Comparison of ENCODE assay signal across 28 mouse cellular contexts in the genomic region with DNA sequence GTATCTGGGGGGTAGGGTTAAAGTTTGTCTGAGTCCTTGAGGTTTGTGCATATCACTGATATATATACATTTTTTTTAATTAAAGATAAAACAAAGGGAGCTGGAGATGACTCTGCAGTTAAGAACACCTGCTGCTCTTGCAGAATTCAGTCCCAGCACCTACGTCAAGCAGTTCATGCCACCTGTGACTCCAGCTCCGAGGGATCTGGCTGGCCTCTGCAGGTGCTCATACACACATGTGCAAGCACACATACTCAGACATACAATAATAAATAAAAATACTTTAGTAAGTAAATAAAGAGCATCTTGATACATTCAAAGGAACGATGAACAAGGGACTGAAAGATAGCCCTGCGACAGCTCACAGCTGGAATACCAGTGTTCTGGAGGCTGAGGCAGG.
"Had no signal": no experiment of that assay in that cellular context is flagged by ENCODE, and none has a peak within 500 bp of the region (broad histone marks: within the 10 kb centered on the region; RNA-seq: fewer than 3 reads in every experiment).

No protein-coding gene starts in this region.

- H3K27me3 ChIP-seq: embryonic facial prominence, embryonic 15.5 days; forebrain, embryonic 13.5 days; forebrain, embryonic 15.5 days had no signal

- H3K9ac ChIP-seq: embryonic facial prominence, embryonic 12.5 days; embryonic facial prominence, embryonic 13.5 days; embryonic facial prominence, embryonic 15.5 days; forebrain, embryonic 12.5 days; forebrain, embryonic 13.5 days; forebrain, embryonic 15.5 days; forebrain, postnatal 0 days had no signal

- DNase-seq: cerebellum, adult 18-20 months; cerebellum, adult 2 months; cerebellum, adult 8-10 months; cerebellum, adult 9-10 months; cerebellum, adult 9-11 months; cerebellum, postnatal 10 days; cerebellum, postnatal 14 days; cerebellum, postnatal 25 days; cerebellum, postnatal 36 days; embryo, embryonic 11 days; forebrain, postnatal 0 days; gastrocnemius, adult 2 months; gastrocnemius, postnatal 10 days; gastrocnemius, postnatal 14 days; gastrocnemius, postnatal 25 days; gastrocnemius, postnatal 36 days; heart, adult 11 months had no signal

- H3K27ac ChIP-seq: embryonic facial prominence, embryonic 10.5 days; embryonic facial prominence, embryonic 12.5 days; embryonic facial prominence, embryonic 13.5 days; embryonic facial prominence, embryonic 15.5 days; forebrain, embryonic 10.5 days; forebrain, embryonic 12.5 days; forebrain, embryonic 13.5 days; forebrain, embryonic 15.5 days had no signal

- H3K36me3 ChIP-seq: embryonic facial prominence, embryonic 10.5 days; embryonic facial prominence, embryonic 12.5 days; embryonic facial prominence, embryonic 13.5 days; embryonic facial prominence, embryonic 15.5 days; forebrain, embryonic 10.5 days; forebrain, embryonic 12.5 days; forebrain, embryonic 15.5 days had no signal

- H3K4me3 ChIP-seq: embryonic facial prominence, embryonic 10.5 days; embryonic facial prominence, embryonic 12.5 days; embryonic facial prominence, embryonic 13.5 days; embryonic facial prominence, embryonic 15.5 days; erythroblast, embryonic 14.5 days; forebrain, embryonic 10.5 days; forebrain, embryonic 12.5 days; forebrain, embryonic 13.5 days; forebrain, embryonic 15.5 days; gastrocnemius, adult 2 months had no signal

- H3K4me2 ChIP-seq: embryonic facial prominence, embryonic 12.5 days; embryonic facial prominence, embryonic 13.5 days; embryonic facial prominence, embryonic 15.5 days; forebrain, embryonic 12.5 days; forebrain, embryonic 13.5 days; forebrain, embryonic 15.5 days had no signal

- ATAC-seq: forebrain, embryonic 13.5 days; forebrain, embryonic 14.5 days; forebrain, embryonic 15.5 days; forebrain, embryonic 16.5 days; forebrain, postnatal 0 days had no signal

- H3K9me3 ChIP-seq: embryonic facial prominence, embryonic 10.5 days; embryonic facial prominence, embryonic 12.5 days; embryonic facial prominence, embryonic 13.5 days; embryonic facial prominence, embryonic 15.5 days; forebrain, embryonic 10.5 days; forebrain, embryonic 12.5 days; forebrain, embryonic 13.5 days; forebrain, embryonic 15.5 days had no signal
